Mouse (Mus musculus): Measurements from ENCODE around the gene Rbm5. TPM values are rescaled to one million over a fixed set of nuclear protein-coding genes. Genes with fewer than 3 reads are reported as not detected.

Rbm5 gene
- polyA plus RNA-seq (2015; fragmentation: Nextera tagmentation; extraction: Ambion mirVana), result 280 and 292 TPM in 2 replicates

- Histone ChIP-seq H3K9ac (peak within 1 kb of the TSS; percentile 90), H3K4me3 (peak within 1 kb of the TSS; percentile 94), H3K36me3 (replicated peaks) (peaks cover 38% of the 10 kb centered on the region), H3K27ac (peak within 1 kb of the TSS; percentile 92), H3K4me1 (peaks cover 21% of the 10 kb centered on the region), H3K4me2 (peak within 1 kb of the TSS; percentile 60), H3K27me3 (replicated peaks) (no peaks in the 10 kb centered on the region), H3K9me3 (no peaks in the 10 kb centered on the region)
- ATAC-seq (replicated peaks), result peak; percentile 100
- under 1% methylated on average over 60 of the region's 60 CpGs for WGBS
Observed at GRCm38 (mm10) chr9:107770374-107771290, at the start of gene Rbm5. Gene Rbm5, minus strand, starts transcription at chr9:107770996.

GRCm38 (mm10) chr9:107812132-107812531 is 41.3 kb upstream of the Rbm5 start:
- Histone ChIP-seq H3K9ac (no peak overlapping the region), H3K27me3 (replicated peaks) (no peaks in the 10 kb centered on the region), H3K27ac (no peak overlapping the region), H3K4me1 (no peaks in the 10 kb centered on the region), H3K4me2 (no peak overlapping the region), H3K9me3 (no peaks in the 10 kb centered on the region), H3K4me3 (no peak overlapping the region), H3K36me3 (replicated peaks) (no peaks in the 10 kb centered on the region; the same call in none of the 2 replicates)
- ATAC-seq (replicated peaks), result no peak
- 100% methylated on average over 1 of the region's 1 CpGs for whole genome bisulfite sequencing

GRCm38 (mm10) chr9:107810985-107811384 is 40.2 kb upstream of the Rbm5 start:
- Histone ChIP-seq H3K4me1 (no peaks in the 10 kb centered on the region), H3K9me3 (no peaks in the 10 kb centered on the region), H3K27me3 (replicated peaks) (no peaks in the 10 kb centered on the region), H3K9ac (no peak overlapping the region), H3K4me2 (no peak overlapping the region), H3K36me3 (replicated peaks) (no peaks in the 10 kb centered on the region; the same call in none of the 2 replicates), H3K4me3 (no peak overlapping the region), H3K27ac (no peak overlapping the region)
- ATAC-seq (replicated peaks), result no peak
- WGBS, result 98% methylated on average over 2 of the region's 2 CpGs

- no peak for ATAC-seq (replicated peaks)
- Histone ChIP-seq H3K36me3 (replicated peaks) (peaks cover 42% of the 10 kb centered on the region), H3K27me3 (replicated peaks) (no peaks in the 10 kb centered on the region), H3K4me3 (no peak overlapping the region), H3K9ac (no peak overlapping the region), H3K27ac (no peak overlapping the region), H3K9me3 (no peaks in the 10 kb centered on the region), H3K4me1 (no peaks in the 10 kb centered on the region), H3K4me2 (no peak overlapping the region)
- WGBS, result 92% methylated on average over 6 of the region's 6 CpGs
Observed at GRCm38 (mm10) chr9:107791714-107792113, 20.9 kb upstream of the Rbm5 start.

- no peaks in the 10 kb centered on the region for H3K9me3 ChIP-seq
- no peak overlapping the region for H3K9ac ChIP-seq
- no peak overlapping the region for H3K4me3 ChIP-seq
- no peak overlapping the region for H3K4me2 ChIP-seq
- no peak for ATAC-seq (replicated peaks)
- H3K27me3 ChIP-seq (replicated peaks), result no peaks in the 10 kb centered on the region
- no peak overlapping the region for H3K27ac ChIP-seq
- H3K36me3 ChIP-seq (replicated peaks), result peaks cover 51% of the 10 kb centered on the region
- WGBS, result 94% methylated on average over 11 of the region's 11 CpGs
- no peaks in the 10 kb centered on the region for H3K4me1 ChIP-seq
Observed at GRCm38 (mm10) chr9:107782536-107783203, 11.9 kb upstream of the Rbm5 start.

- H3K9me3 ChIP-seq, result no peaks in the 10 kb centered on the region
- peaks cover under 1% of the 10 kb centered on the region; the same call in 1 of the 2 replicates for H3K4me1 ChIP-seq
- H3K36me3 ChIP-seq (replicated peaks), result peaks cover 52% of the 10 kb centered on the region
- H3K4me2 ChIP-seq, result no peak overlapping the region
- H3K9ac ChIP-seq, result no peak overlapping the region
- no peak for ATAC-seq (replicated peaks)
- H3K4me3 ChIP-seq, result no peak overlapping the region
- H3K27ac ChIP-seq, result no peak overlapping the region
- no peaks in the 10 kb centered on the region for H3K27me3 ChIP-seq (replicated peaks)
Observed at GRCm38 (mm10) chr9:107776809-107777208, 6.0 kb upstream of the Rbm5 start.

- Histone ChIP-seq H3K27me3 (replicated peaks) (no peaks in the 10 kb centered on the region), H3K4me3 (no peak overlapping the region), H3K4me1 (peaks cover 8% of the 10 kb centered on the region), H3K9me3 (no peaks in the 10 kb centered on the region), H3K27ac (no peak overlapping the region), H3K36me3 (replicated peaks) (peaks cover 46% of the 10 kb centered on the region), H3K4me2 (no peak overlapping the region), H3K9ac (no peak overlapping the region)
- ATAC-seq (replicated peaks), result no peak
- WGBS, result 95% methylated on average over 3 of the region's 3 CpGs
Observed at GRCm38 (mm10) chr9:107774411-107774810, 3.6 kb upstream of the Rbm5 start.

- Histone ChIP-seq H3K36me3 (replicated peaks) (peaks cover 40% of the 10 kb centered on the region), H3K27me3 (replicated peaks) (no peaks in the 10 kb centered on the region), H3K4me1 (peaks cover 21% of the 10 kb centered on the region), H3K9me3 (no peaks in the 10 kb centered on the region), H3K4me3 (no peak overlapping the region), H3K9ac (no peak overlapping the region), H3K4me2 (peak overlapping the region; percentile 47; the same call in 1 of the 2 replicates), H3K27ac (peak overlapping the region; percentile 90)
- 67% methylated on average over 2 of the region's 2 CpGs for WGBS
- no peak for ATAC-seq (replicated peaks)
Observed at GRCm38 (mm10) chr9:107771782-107772181, 986 bp upstream of the Rbm5 start.

GRCm38 (mm10) chr9:107770037-107770373 is 791 bp downstream of the Rbm5 start:
- Histone ChIP-seq H3K4me3 (peak overlapping the region; percentile 94), H3K9ac (peak overlapping the region; percentile 90), H3K27me3 (replicated peaks) (no peaks in the 10 kb centered on the region), H3K4me1 (peaks cover 21% of the 10 kb centered on the region), H3K27ac (peak overlapping the region; percentile 92), H3K36me3 (replicated peaks) (peaks cover 44% of the 10 kb centered on the region), H3K4me2 (peak overlapping the region; percentile 60), H3K9me3 (no peaks in the 10 kb centered on the region)
- under 1% methylated on average over 9 of the region's 9 CpGs for whole genome bisulfite sequencing
- ATAC-seq (replicated peaks), result no peak

- H3K4me3 ChIP-seq, result peak overlapping the region; percentile 94
- H3K27me3 ChIP-seq (replicated peaks), result no peaks in the 10 kb centered on the region
- peak overlapping the region; percentile 60 for H3K4me2 ChIP-seq
- H3K4me1 ChIP-seq, result peaks cover 21% of the 10 kb centered on the region
- no peak for ATAC-seq (replicated peaks)
- H3K9ac ChIP-seq, result peak overlapping the region; percentile 90
- no peak overlapping the region; the same call in 1 of the 2 replicates for H3K27ac ChIP-seq
- no peaks in the 10 kb centered on the region for H3K9me3 ChIP-seq
- H3K36me3 ChIP-seq (replicated peaks), result peaks cover 44% of the 10 kb centered on the region
- WGBS, result 12% methylated on average over 4 of the region's 4 CpGs
Observed at GRCm38 (mm10) chr9:107769445-107770000, 1.3 kb downstream of the Rbm5 start.

GRCm38 (mm10) chr9:107768851-107769250 is 1.9 kb downstream of the Rbm5 start:
- no peak overlapping the region for H3K9ac ChIP-seq
- peaks cover 44% of the 10 kb centered on the region for H3K36me3 ChIP-seq (replicated peaks)
- peak overlapping the region; percentile 94 for H3K4me3 ChIP-seq
- H3K27ac ChIP-seq, result peak overlapping the region; percentile 5; the same call in 1 of the 2 replicates
- H3K27me3 ChIP-seq (replicated peaks), result no peaks in the 10 kb centered on the region
- peak overlapping the region; percentile 60 for H3K4me2 ChIP-seq
- no peak for ATAC-seq (replicated peaks)
- no peaks in the 10 kb centered on the region for H3K9me3 ChIP-seq
- WGBS, result 69% methylated on average over 5 of the region's 5 CpGs
- H3K4me1 ChIP-seq, result peaks cover 21% of the 10 kb centered on the region

- H3K36me3 ChIP-seq (replicated peaks), result peaks cover 80% of the 10 kb centered on the region
- WGBS, result 93% methylated on average over 6 of the region's 6 CpGs
- no peak overlapping the region for H3K9ac ChIP-seq
- no peaks in the 10 kb centered on the region for H3K27me3 ChIP-seq (replicated peaks)
- H3K4me3 ChIP-seq, result no peak overlapping the region
- ATAC-seq (replicated peaks), result no peak
- no peaks in the 10 kb centered on the region for H3K9me3 ChIP-seq
- H3K27ac ChIP-seq, result no peak overlapping the region
- no peaks in the 10 kb centered on the region for H3K4me1 ChIP-seq
- H3K4me2 ChIP-seq, result no peak overlapping the region
Observed at GRCm38 (mm10) chr9:107759593-107759992, 11.2 kb downstream of the Rbm5 start.

All from midbrain, embryonic 15.5 days (tissue).